Mouse (Mus musculus): Measurements from ENCODE around the gene Gnpat. TPM values are rescaled to one million over a fixed set of nuclear protein-coding genes. Genes with fewer than 3 reads are reported as not detected.

Gene Gnpat
- 101 and 119 TPM in 2 replicates for polyA plus RNA-seq (2012)

DNA sequence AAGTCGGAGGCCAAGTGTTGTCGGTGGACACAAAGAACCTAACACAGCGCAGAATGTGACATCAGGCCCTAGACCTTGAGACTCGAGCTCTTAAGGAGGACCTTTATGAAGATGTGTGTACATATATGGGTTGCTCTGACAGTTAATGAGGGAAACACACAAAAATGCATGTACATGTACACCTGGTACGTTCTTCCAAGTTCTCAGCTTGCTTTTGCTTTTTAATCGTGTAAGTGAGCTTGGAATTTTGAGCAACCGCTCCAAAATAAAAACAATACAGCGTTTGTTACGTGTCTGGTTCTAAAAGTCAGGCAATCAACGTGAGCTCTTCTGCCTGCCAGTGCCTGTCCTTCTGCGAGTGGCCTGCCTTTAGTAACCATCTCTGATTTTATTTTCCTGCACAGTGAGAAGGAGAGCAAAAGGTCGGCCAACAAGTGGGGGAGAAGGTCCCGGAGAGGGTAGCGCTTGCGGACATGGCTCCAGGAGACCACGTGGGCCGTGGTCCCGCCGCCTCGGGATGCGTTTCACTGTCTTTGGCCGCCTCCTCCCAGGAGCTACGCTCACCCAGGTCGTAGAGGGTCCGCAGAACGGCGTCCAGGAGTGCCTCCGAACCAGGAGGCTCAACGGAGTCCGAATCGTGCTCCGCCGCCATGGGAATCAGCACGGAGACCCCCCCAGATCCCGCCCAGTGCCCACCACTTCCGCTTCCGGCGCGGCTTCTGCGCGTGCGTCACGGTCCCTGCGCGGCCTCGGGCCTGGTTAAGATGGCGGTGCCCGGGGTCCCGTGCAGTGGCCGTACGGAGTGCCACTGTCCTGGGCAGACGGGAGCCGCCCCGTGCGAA, at the start of gene Gnpat, which contains the start of gene 2810004N23Rik:
TSS of gene Gnpat (plus strand) at position 713 of the 842 bp plus-strand sequence.
TSS of gene 2810004N23Rik (minus strand) at position 800 of the 842 bp plus-strand sequence.
- no peak for TF ChIP-seq GATA1 (IDR thresholded peaks at IDR 0.05; ENCODE audit: low read length)

DNA sequence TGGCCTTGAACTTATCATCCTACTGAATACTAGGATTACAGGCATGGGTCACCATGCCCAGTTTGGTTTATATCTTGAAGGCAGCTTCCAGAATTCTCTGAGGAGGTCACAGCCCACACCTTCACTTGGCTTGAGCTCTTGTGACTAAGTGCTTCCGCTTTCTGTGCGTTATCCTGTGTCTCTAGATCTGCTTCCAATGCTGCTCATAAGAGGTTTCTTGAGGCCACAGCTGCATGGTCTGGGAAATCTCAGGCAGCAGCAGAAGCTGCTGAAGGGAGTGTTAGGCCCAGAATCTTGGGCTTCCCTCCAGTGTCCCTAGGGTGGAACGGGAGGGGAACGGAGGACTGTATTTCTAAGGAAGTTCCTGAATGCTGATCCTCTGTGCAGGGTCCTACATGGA, 49.5 kb upstream of the Gnpat start:
- no peak for TF ChIP-seq GATA1 (IDR thresholded peaks at IDR 0.05; ENCODE audit: low read length)

DNA sequence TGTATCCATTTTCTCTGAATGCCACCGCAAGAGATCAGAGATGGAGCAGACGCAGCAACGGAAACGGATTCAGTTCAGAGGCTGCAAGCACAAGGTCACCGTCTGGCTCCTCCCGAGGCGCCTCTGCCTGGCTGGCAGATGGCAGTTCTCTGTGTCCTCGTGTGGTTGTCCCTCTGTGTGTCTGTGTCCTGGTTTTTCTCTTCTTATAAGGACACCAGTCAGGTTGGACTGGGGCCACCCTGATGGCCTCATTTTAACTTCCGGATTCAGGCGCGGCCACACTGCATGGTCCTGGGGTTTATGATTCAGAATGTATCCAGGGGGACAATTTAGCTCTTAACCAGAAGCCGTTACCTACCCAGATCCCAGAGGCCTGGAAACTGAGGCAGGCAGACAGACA, 47.0 kb upstream of the Gnpat start:
- TF ChIP-seq GATA1 (IDR thresholded peaks at IDR 0.05; ENCODE audit: low read length) = no peak

DNA sequence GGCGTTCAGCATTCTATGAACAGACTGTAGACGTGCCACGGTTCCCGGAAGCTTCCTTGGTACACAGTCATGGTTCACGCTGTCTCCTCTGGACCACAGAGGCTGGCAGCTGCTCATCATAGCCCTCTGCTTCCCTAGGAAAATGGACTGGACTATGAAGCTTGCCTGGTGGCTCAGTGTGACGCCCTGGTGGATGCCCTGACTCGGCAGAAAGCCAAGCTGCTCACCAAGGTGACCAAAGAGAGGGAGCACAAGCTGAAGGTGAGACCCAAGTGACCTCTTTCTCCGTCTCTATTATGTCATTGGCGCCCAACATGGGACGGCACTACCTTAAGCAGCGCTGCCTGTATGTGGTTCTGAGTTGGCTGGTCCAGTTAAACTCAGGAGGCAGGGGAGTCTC, 46.0 kb upstream of the Gnpat start:
- TF ChIP-seq GATA1 (IDR thresholded peaks at IDR 0.05; ENCODE audit: low read length) = no peak

DNA sequence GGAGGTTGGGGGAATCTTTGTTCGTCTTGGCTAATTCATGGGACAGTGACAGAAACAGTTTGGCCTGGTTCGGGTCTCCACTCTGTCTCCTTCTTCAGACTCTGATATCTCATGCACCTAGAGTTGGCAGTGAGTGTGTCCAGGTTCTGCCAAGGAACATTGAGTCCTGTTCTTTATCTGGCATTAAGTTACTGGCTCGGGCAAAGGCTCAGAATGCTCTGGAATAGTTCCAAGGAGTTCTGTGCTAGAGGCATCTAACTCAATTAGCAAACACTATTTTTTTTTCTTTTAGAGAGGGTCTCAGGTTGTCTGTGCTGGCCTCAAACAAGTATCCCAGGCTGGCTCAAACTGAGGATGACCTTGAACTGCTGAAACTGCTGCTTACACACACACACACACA, 45.5 kb upstream of the Gnpat start:
- TF ChIP-seq GATA1 (IDR thresholded peaks at IDR 0.05; ENCODE audit: low read length) = no peak

DNA sequence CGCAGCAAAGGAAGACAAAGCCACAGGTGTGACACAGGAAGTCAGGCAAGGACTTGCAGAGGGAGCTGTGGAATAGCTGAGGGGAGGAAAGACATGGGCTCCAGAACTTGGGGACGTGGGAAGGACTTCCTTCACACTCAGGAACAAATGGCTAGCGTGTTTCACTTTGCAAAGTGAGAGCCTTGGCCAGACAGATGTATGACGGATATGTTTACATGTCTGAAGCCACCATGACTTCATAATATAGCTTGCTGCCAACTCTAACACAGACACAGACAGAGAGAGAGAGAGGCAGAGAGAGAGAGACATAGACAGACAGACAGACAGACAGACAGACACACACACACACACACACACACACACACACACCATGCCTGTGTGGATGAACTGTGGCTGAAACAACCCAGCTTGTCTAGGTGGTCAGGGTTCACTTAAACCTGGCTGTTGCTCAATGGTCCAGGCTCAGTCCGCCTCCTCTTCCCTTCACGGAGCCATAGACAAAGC, 43.2 kb upstream of the Gnpat start:
- TF ChIP-seq GATA1 (IDR thresholded peaks at IDR 0.05; ENCODE audit: low read length) = no peak

DNA sequence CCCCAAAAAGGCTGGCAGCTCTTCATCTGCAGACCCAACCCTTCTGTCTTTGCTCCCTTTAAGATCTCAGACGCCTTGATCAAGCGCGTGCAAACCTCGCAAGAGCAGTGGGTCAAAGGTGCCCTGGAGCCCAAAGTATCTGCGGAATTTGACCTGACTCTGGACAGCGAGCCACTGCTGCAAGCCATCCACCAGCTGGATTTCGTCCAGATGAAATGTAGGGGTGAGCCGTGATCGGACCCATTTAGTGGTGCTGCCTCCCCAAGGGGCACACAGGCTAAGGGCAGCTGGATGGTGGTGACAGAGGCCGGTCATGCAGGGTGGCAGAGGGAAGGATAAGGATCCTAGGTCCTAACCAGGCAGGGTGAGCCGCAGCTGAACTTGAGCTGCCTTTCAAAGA, 42.7 kb upstream of the Gnpat start:
- no peak for TF ChIP-seq GATA1 (IDR thresholded peaks at IDR 0.05; ENCODE audit: low read length)

DNA sequence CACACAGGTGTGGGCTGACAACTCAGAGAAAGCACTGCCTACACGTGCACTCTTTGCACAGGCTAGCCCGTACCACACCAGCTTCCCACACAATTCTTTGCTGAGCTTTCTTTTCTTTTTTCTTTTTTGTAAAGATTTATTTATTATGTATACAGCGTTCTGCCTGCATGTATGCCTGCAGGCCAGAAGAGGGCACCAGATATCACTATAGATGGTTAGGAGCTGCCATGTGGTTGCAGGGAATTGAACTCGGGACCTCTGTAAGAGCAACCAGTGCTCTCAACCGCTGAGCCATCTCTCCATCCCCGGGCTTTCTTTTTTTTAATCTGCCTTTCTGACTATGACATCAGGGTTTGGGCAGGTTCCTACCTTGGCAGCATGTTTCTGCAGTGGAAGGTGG, 39.3 kb upstream of the Gnpat start:
- no peak for TF ChIP-seq GATA1 (IDR thresholded peaks at IDR 0.05; ENCODE audit: low read length)

DNA sequence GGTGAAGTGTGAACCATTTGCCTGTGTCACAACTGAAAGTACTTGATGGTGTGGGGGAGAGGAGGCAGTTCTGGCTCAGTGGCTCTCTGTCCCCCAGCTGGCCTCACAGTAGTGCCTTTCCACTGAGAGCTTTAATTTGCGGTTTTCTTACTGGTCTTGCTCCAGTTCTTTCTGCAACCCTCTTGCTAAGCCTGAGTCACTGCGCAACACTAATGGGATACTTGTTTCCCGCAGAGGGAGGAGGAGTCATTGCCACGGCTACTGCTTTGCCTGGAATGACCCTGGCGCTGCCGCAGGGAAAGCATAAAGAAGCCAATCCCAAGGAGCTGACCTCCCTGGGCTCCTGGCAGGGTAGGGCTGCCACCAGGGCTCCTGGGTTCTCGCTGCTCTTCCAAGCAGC, 36.2 kb upstream of the Gnpat start:
- no peak for TF ChIP-seq GATA1 (IDR thresholded peaks at IDR 0.05; ENCODE audit: low read length)

DNA sequence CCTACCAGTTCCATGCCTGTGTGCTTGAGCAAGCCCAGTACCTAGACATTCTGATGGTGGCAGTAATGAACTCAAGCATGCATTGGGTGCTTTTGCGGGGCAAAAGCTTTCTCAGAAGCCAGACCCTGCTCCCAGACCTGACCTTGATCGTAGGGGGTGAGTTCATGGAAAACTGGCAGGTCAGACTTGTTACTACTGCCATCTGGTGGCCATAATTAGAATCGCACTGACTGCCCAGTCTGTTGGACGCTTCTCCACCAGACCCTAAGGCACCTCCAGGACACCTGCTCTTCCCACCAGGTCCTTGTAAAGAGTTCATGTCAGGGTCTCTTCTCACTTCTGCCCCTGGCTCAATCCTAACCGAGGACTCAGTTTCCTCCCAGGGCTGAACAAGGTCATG, 35.4 kb upstream of the Gnpat start:
- no peak for TF ChIP-seq GATA1 (IDR thresholded peaks at IDR 0.05; ENCODE audit: low read length)

DNA sequence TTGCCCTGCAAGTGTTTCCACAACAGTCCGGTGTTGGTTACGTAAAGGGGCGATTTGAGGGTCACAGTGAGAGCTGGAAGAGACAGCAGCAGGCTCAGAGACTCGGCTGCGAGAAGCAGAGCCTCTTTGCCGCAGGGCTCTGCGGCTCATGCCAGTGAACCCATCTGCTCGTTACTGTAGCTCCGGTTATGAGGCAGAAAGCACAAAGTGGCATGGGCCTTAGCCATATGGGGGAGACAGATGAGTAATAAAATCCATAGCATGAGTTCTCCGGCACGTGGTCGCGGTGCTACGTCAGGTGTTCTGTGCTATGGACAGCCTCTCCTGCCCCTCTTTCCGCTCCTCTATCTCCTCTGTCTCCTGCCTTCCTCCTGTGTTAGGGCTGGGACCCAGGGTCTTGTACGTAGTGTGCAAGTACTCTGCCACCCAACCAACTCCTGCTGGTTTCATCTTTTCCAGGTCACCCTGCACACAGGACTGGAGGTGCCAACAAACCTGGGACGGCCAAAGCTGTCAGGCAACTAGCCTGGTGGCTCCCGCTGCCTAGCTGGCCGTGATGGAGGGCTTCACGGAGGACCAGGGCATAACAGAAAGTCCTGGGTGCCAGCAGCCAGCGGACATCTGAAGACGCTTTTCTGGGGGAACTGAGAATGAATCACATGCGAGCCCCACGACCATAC, 34.1 kb upstream of the Gnpat start:
- TF ChIP-seq GATA1 (IDR thresholded peaks at IDR 0.05; ENCODE audit: low read length) = no peak

DNA sequence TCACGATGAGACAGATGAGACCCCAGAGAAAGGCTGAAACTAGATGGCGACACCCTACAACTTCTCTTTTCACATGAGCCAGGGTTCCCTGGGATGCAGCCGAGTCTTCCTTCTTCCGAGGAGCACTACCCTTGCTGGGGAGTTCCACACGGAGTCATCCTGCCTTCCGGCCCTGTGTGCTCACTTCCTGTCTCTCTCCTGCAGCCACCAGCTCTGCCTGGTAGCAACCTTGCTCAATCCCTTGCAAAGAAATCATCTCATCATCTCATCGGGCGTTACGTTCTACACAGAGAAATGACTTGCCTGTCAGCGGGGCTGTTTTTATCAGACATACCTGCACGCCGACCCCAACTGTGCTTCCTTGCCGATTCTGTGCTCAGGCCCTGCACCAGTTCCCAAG, 32.8 kb upstream of the Gnpat start:
- no peak for TF ChIP-seq GATA1 (IDR thresholded peaks at IDR 0.05; ENCODE audit: low read length)

DNA sequence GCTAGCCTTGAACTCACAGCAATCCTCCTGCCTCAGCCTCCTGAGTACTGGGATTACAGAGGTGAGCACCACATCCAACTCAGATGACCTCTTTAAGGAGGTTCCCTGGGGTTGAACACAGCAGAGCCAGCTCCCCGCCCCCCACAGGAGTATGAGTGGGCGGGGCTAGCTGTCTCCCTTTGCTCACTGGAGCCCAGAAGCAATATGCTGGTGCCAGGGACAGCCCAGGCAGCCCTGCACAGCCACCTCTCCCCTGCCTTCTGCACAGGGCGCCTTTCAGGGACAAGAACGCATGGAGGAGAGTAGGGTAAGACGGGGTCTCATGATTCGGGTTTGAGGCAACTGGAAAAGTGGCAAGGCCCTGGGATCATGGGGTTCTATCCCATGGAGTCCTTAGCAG, 31.3 kb upstream of the Gnpat start:
- TF ChIP-seq GATA1 (IDR thresholded peaks at IDR 0.05; ENCODE audit: low read length) = no peak

DNA sequence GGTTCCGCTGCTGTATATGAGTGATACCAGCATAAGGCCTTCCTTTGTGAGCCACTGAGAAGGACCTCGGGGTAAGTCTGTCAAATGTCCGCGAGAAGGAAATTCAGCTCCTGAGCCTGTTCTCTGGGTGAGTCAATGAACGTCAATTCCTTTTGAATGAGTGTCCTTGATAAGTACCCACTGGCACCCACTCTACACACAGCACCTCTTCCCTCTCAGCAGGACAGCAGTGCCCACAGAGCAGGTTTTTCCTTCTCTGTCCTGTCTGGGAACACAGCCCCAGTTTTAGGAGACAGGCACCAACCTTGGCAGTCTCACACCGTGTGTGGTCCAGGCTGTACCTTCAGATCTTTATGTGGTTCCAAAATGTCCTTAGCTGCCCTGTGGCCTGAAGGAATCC, 30.9 kb upstream of the Gnpat start:
- TF ChIP-seq GATA1 (IDR thresholded peaks at IDR 0.05; ENCODE audit: low read length) = no peak

DNA sequence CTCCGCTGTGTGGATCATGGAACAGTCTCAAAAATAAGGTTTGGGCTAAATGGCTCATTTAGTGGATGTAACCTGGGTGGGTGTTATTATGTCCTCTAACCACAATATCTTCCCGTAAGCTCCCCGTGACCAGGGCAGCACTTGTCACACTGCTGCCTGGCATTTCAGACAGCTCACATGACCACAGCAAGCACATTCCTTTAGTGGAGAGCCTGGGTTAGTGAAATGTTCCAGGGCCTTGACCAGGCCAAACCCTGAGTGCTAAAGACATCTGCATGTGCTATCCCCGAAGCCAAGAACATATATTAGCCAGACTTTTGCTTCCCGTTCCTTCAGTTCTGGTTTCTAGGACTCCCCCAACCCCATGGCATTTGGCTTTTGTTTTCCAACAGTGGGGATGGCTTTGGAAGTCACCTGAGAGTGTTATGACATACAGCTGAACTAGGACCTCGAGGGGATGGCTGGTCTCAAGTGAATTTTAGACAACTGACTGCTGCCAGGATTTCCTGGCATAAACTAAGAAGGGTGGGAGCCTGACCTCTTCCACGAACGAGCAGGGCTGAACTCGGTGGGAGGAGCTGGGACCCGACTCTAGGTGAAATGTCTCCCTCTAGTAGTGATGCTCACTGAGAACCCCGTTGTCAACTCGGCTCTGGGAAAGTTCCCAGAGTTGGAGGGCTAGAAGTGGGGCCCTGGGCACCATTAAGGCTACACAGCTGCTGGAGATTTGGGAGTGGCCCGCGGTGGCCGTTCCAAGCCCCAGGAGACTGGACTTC, 29.2 kb upstream of the Gnpat start:
- no peak for TF ChIP-seq GATA1 (IDR thresholded peaks at IDR 0.05; ENCODE audit: low read length)

DNA sequence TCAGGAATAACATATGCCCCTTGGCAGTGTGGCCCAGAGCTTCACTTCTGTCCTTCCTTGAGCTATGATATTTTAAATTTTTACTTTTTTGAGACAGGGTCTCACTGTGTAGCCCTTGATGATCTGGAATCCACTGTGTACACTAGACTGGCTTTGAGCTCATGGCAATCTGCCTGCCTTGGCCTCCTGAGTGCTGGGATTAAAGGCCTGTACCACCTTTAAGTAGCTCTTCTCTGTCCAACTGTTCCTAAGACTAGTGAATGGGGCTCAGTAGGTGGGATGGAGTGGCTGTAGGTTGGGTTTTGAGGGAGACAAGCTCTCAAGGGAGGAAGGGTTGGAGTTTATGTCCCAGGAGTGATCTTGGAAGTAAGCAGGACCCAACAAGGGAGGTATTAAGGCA, 27.0 kb upstream of the Gnpat start:
- no peak for TF ChIP-seq GATA1 (IDR thresholded peaks at IDR 0.05; ENCODE audit: low read length)

All from G1E-ER4 (cell line).